Mouse (Mus musculus) spleen, adult 10 weeks (tissue): ENCODE data around the gene Mrnip. TPM values are rescaled to one million over a fixed set of nuclear protein-coding genes. Genes with fewer than 3 reads are reported as not detected.

Experiments
- polyA plus RNA-seq: library from polyadenylated mRNA; stranded (reverse); fragments of 350-450 nt; fragmentation: Illumina TruSeq; extraction: RNeasy Lipid Tissue Mini Kit (QIAGEN cat#74804); gene quantifications from one replicate; pipeline ENCODE4 v1.2.3, GENCODE M21; 2015; ENCODE audit warnings: low replicate concordance; ENCODE audit not compliant: insufficient read depth

The Mrnip gene
- polyA plus RNA-seq = 2.9 TPM

DNA sequence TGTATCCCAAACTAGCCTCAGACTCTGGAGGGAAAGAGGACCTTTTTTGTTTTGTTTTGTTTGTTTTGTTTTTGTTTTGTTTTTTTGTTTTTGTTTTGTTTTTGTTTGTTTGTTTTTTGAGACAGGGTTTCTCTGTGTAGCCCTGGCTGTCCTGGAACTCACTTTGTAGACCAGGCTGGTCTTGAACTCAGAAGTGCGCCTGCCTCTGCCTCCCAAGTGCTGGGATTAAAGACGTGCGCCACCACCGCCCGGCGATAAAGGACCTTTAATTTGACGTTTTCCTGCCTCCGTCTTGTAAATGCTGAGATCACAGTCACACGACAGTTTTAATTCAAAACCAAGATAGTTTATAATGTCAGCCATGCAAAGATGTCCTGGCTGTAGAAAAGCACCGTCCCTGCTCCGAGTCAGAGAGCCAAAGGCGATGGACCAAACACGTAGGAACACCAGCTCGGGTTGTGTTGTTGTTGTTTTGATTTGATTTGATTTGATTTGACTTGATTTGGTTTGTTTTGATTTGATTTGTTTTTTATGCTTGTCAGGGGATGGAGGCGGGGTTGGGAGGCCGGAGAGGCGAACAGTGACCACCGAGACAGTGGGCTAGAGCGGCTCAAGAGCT is at the start of gene Mrnip:
Gene Mrnip (plus strand): TSS at position 334 of the 619 bp plus-strand sequence.

DNA sequence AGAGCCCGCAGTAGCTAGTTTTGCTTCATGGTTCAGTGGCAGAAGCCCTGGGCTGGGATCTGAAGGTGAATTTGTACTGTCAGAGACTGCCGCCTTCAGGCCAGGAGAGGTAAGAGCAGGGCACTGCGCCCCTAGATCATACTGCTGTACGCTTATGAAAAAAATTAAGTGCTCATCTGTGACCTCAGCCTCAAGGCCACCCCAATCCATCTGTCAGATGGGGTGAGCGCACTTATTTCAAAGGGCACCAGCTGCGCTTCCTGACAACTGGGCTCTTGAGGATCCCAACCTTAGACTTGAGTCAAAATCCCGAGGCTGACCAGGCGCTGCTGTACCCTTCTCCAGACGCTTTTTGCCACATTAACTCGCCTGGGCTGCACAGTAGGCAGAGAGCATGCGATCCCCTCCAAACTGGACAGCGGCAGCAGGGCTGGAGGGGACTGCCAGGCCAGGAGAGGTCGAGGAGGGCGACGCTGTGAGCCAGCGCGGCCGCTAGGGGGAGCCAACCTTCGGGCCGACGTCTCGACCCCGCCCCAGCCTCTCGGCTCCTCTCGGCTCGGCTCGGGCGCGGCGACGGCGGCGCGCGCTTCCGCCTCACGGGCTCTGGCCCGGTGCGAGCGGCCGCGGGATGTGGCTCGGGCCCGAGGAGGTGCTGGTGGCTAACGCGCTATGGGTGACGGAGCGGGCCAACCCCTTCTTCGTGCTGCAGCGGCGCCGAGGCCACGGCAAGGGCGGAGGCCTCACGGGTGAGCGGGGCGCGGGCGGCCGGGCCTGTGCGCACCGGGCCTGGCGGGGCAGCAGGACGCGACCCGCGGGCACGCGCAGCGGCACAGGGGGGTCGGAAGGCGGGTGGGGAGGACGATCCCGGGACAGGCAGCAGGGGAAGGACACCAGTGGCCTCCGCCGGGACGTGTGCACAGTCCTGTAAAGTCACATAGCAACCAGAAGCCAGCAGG is 43.2 kb upstream of the Mrnip start, which contains the start of gene Tbc1d9b:
Gene Tbc1d9b (plus strand): TSS at position 586 of the 956 bp plus-strand sequence.

DNA sequence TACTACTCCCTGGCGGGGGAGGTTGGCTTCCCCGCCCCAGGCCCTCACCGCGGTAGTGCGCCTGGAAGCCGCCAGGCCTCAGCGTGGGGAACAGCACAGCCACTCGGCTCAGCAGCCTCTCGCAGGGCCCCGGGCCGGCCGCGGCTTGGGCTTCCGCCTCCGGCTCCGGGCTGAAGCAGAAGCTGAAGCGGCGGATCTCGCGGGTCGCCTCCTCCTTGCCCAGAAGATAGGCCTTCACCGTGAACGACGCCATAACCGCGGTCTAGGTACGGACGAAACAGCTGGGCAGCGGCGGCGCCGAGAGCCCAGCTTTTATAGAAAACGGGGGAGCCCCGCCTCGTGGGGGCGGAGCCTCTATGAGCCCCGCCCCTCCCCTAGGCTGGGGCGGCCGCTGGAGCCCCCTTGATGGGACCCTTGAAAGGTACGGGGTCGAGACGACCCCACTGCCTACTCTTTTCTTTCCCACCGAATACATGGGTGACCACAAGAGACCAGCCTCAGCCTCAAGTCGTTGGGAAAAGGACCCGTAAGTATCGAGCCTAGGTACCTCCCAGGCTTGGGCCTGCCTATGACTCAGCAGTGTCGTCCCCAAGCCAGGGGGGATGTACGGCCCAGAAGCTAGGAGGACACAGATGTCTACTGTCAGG is 36.4 kb downstream of the Mrnip start, which contains the start of the genes Sqstm1 and Mgat4b:
Gene Sqstm1 (minus strand): TSS at position 323 of the 647 bp plus-strand sequence.
Gene Mgat4b (plus strand): TSS at position 386 of the 647 bp plus-strand sequence.

DNA sequence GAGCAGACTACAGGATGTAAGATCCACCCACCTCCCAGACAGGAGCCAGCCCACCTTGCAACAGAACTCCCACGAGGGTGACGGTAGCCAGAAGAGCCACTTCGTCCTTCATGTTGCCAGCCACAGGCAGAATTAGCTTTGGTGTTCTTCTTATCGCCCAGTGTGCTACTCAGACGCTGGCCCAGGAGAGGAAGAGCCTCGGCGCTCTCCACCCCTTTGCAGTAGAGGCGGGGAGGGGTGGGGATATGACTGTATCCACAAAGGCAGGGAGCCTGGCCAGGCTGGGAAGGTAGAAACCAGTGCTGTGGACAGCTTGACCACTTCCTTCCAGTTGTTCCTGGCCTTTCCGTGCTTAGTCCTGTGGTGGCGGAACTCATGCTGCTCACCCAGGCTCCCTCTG is 64.1 kb downstream of the Mrnip start, which contains the start of gene Ltc4s:
Gene Ltc4s (minus strand): TSS at position 293 of the 400 bp plus-strand sequence.

Other genes starting within 250 kb of the Mrnip start
- 159 TPM for gene Rnf130, start 149.1 kb upstream of the Mrnip start, polyA plus RNA-seq
- gene Tbc1d9b, start 43.0 kb upstream of the Mrnip start, polyA plus RNA-seq = 20.5 TPM
- 265 TPM for gene Sqstm1, start 36.4 kb downstream of the Mrnip start, polyA plus RNA-seq
- 9.1 TPM for gene Mgat4b, start 36.4 kb downstream of the Mrnip start, polyA plus RNA-seq
- 1.6 TPM for gene Ltc4s, start 64.2 kb downstream of the Mrnip start, polyA plus RNA-seq
- 18.7 TPM for gene Maml1, start 117.9 kb downstream of the Mrnip start, polyA plus RNA-seq
- gene Canx, start 151.2 kb downstream of the Mrnip start, polyA plus RNA-seq = 321 TPM
- gene Cby3, start 180.0 kb downstream of the Mrnip start, polyA plus RNA-seq = not detected
- gene Hnrnph1, start 202.5 kb downstream of the Mrnip start, polyA plus RNA-seq = 1,255 TPM